Mouse (Mus musculus) kidney, postnatal 0 days (tissue): ENCODE measurements at regions not wholly inside any gene's neighbourhood (a gene's known extent, or its start where the extent isn't known, plus 50 kb on each side); places are given as distances from the start of the nearest gene placed in this dataset.

Experiments used
- ATAC-seq: fragments of 200-750 bp; cut with Nextera tagmentation; replicated peaks from 2 replicates; pipeline ENCODE4 v1.8.0; 2017; ENCODE audit warnings: low read depth, moderate number of reproducible peaks, moderate TSS enrichment, moderate library complexity; ENCODE audit not compliant: low FRiP score
- DNase-seq: peaks from one replicate; pipeline ENCODE4 v3.0.0-alpha.2; 2016; ENCODE audit warnings: low spot score
- H3K27ac ChIP-seq: fragments of 300-500 bp; sonication (generic); 2 replicates; pipeline ENCODE4 v1.5.1; 2014; ENCODE audit warnings: mild to moderate bottlenecking
- H3K27me3 ChIP-seq: fragments of 300-500 bp; sonication (generic); 2 replicates; pipeline ENCODE4 v1.6.1; 2014; ENCODE audit warnings: low read length, mixed read lengths; ENCODE audit not compliant: insufficient read depth
- H3K36me3 ChIP-seq: fragments of 300-500 bp; sonication (generic); 2 replicates; pipeline ENCODE4 v1.6.1; 2014; ENCODE audit warnings: low read length, mixed read lengths; ENCODE audit not compliant: insufficient read depth
- H3K4me1 ChIP-seq: fragments of 300-500 bp; sonication (generic); replicated peaks from 2 replicates; pipeline ENCODE4 v1.6.1; 2014; ENCODE audit warnings: antibody characterized with exemption, low read length, mixed read lengths; ENCODE audit not compliant: insufficient read depth
- H3K4me2 ChIP-seq: fragments of 300-500 bp; sonication (generic); 2 replicates; pipeline ENCODE4 v1.6.1; 2014; ENCODE audit warnings: mild to moderate bottlenecking, low read length, moderate library complexity, mixed read lengths
- H3K4me3 ChIP-seq: fragments of 300-500 bp; sonication (generic); replicated peaks from 2 replicates; pipeline ENCODE4 v1.5.1; 2014; ENCODE audit warnings: low read depth, low read length
- H3K9ac ChIP-seq: fragments of 300-500 bp; sonication (generic); 2 replicates; pipeline ENCODE4 v1.6.1; 2014; ENCODE audit warnings: low read depth, low read length
- H3K9me3 ChIP-seq: fragments of 300-500 bp; sonication (generic); replicated peaks from 2 replicates; pipeline ENCODE4 v1.6.1; 2016; ENCODE audit warnings: low read length, inconsistent platforms, mixed read lengths
- CTCF ChIP-seq: IDR thresholded peaks from 2 replicates; pipeline ENCODE4 v1.5.1; 2016; ENCODE audit warnings: antibody characterized with exemption, low read depth, mild to moderate bottlenecking, moderate library complexity
- WGBS: fragments of 180-500 bp; shearing (Covaris S2); extraction: QIAGEN DNeasy Blood & Tissue Kit; methylation state at CpG from one replicate; pipeline ENCODE4 v1.1.7; 2014; 5-methylcytosine and 5-hydroxymethylcytosine counted together

- no peaks in the 10 kb centered on the region for H3K27me3 ChIP-seq
- no peaks in the 10 kb centered on the region for H3K9me3 ChIP-seq
- no peak overlapping the region for H3K4me2 ChIP-seq
- H3K4me1 ChIP-seq = no peaks in the 10 kb centered on the region
- WGBS = 75% methylated on average over 7 of the region's 7 CpGs
- H3K4me3 ChIP-seq = no peak overlapping the region
- DNase-seq = no peak
- no peak for ATAC-seq
- H3K9ac ChIP-seq = no peak overlapping the region
- H3K36me3 ChIP-seq = no peaks in the 10 kb centered on the region
- peak; percentile 51 for TF ChIP-seq CTCF
- no peak overlapping the region for H3K27ac ChIP-seq
Observed at GRCm38 (mm10) chr16:51169294-51169693, 578.3 kb upstream of the Ccdc54 start.

GRCm38 (mm10) chr16:51160768-51161167 is 569.8 kb upstream of the Ccdc54 start:
- Histone ChIP-seq H3K9ac (no peak overlapping the region), H3K27me3 (no peaks in the 10 kb centered on the region), H3K4me1 (no peaks in the 10 kb centered on the region), H3K9me3 (no peaks in the 10 kb centered on the region), H3K4me2 (no peak overlapping the region), H3K4me3 (no peak overlapping the region), H3K36me3 (no peaks in the 10 kb centered on the region), H3K27ac (no peak overlapping the region)
- no peak for TF ChIP-seq CTCF
- ATAC-seq = no peak
- WGBS = 43% methylated on average over 5 of the region's 5 CpGs
- no peak for DNase-seq

GRCm38 (mm10) chr16:51138575-51138974 is 547.6 kb upstream of the Ccdc54 start:
- Histone ChIP-seq H3K9me3 (no peaks in the 10 kb centered on the region), H3K27ac (no peak overlapping the region), H3K9ac (no peak overlapping the region), H3K36me3 (no peaks in the 10 kb centered on the region), H3K27me3 (no peaks in the 10 kb centered on the region), H3K4me1 (no peaks in the 10 kb centered on the region), H3K4me2 (no peak overlapping the region), H3K4me3 (no peak overlapping the region)
- WGBS = 82% methylated on average over 7 of the region's 7 CpGs
- no peak for DNase-seq
- 0 out of 2 replicates have a peak, but pooled peaks have one; percentile 29 for ATAC-seq
- TF ChIP-seq CTCF = no peak

GRCm38 (mm10) chr16:51119835-51120234 is 528.9 kb upstream of the Ccdc54 start:
- Histone ChIP-seq H3K27ac (no peak overlapping the region), H3K36me3 (no peaks in the 10 kb centered on the region), H3K9me3 (no peaks in the 10 kb centered on the region), H3K9ac (no peak overlapping the region), H3K4me2 (no peak overlapping the region), H3K4me1 (no peaks in the 10 kb centered on the region), H3K27me3 (no peaks in the 10 kb centered on the region), H3K4me3 (no peak overlapping the region)
- no peak for DNase-seq
- ATAC-seq = no peak
- TF ChIP-seq CTCF = no peak
- 72% methylated on average over 1 of the region's 1 CpGs for WGBS

GRCm38 (mm10) chr16:51118365-51118764 is 527.4 kb upstream of the Ccdc54 start:
- Histone ChIP-seq H3K4me3 (no peak overlapping the region), H3K36me3 (no peaks in the 10 kb centered on the region), H3K27me3 (no peaks in the 10 kb centered on the region), H3K9ac (no peak overlapping the region), H3K27ac (no peak overlapping the region), H3K9me3 (no peaks in the 10 kb centered on the region), H3K4me1 (no peaks in the 10 kb centered on the region), H3K4me2 (peak overlapping the region; percentile 28; the same call in 1 of the 2 replicates)
- DNase-seq = peak; percentile 5
- ATAC-seq = no peak
- 27% methylated on average over 3 of the region's 3 CpGs for WGBS
- TF ChIP-seq CTCF = no peak

GRCm38 (mm10) chr16:51117836-51118235 is 526.9 kb upstream of the Ccdc54 start:
- peak; percentile 58 for DNase-seq
- H3K36me3 ChIP-seq = no peaks in the 10 kb centered on the region
- peak overlapping the region; percentile 28 for H3K4me2 ChIP-seq
- TF ChIP-seq CTCF = no peak
- H3K9me3 ChIP-seq = no peaks in the 10 kb centered on the region
- 0 out of 2 replicates have a peak, but pooled peaks have one; percentile 29 for ATAC-seq
- H3K9ac ChIP-seq = no peak overlapping the region
- H3K4me3 ChIP-seq = 0 out of 2 replicates have a peak overlapping the region, but pooled peaks have one; percentile 2
- WGBS = 9% methylated on average over 5 of the region's 5 CpGs
- H3K27ac ChIP-seq = no peak overlapping the region
- H3K4me1 ChIP-seq = no peaks in the 10 kb centered on the region
- H3K27me3 ChIP-seq = no peaks in the 10 kb centered on the region

GRCm38 (mm10) chr16:51109864-51110263 is 518.9 kb upstream of the Ccdc54 start:
- ATAC-seq = no peak
- TF ChIP-seq CTCF = no peak

More at GRCm38 (mm10) chr16:51109864-51110263, 518.9 kb upstream of the Ccdc54 start:
- Histone ChIP-seq H3K9ac (no peak overlapping the region), H3K4me2 (no peak overlapping the region), H3K4me1 (no peaks in the 10 kb centered on the region), H3K27me3 (no peaks in the 10 kb centered on the region), H3K27ac (no peak overlapping the region), H3K36me3 (no peaks in the 10 kb centered on the region), H3K4me3 (no peak overlapping the region), H3K9me3 (no peaks in the 10 kb centered on the region)
- no peak for DNase-seq
